Mouse (Mus musculus) G1E (cell line): Measurements from ENCODE around the gene Cmya5.

Experiments
- CTCF ChIP-seq: IDR thresholded peaks from 2 replicates; pipeline ENCODE4 v1.5.1; 2012; ENCODE audit warnings: low read depth, low read length, inconsistent platforms, mixed read lengths
- GATA1 ChIP-seq: IDR thresholded peaks from 2 replicates; pipeline ENCODE4 v1.6.1; 2012; ENCODE audit warnings: borderline replicate concordance, low read length, inconsistent platforms, mixed read lengths
- GATA2 ChIP-seq: IDR thresholded peaks from 2 replicates; pipeline ENCODE4 v1.6.1; 2012; ENCODE audit warnings: low read depth, low read length, inconsistent platforms, borderline replicate concordance
- POLR2AphosphoS5 ChIP-seq: IDR thresholded peaks from 2 replicates; pipeline ENCODE4 v1.6.1; 2012; ENCODE audit warnings: low read depth, low read length, inconsistent platforms; ENCODE audit not compliant: insufficient replicate concordance
- TAL1 ChIP-seq: conservative IDR thresholded peaks from 2 replicates; pipeline ENCODE4 v1.6.1; 2012; ENCODE audit warnings: low read depth, low read length, inconsistent platforms, mixed read lengths

DNA sequence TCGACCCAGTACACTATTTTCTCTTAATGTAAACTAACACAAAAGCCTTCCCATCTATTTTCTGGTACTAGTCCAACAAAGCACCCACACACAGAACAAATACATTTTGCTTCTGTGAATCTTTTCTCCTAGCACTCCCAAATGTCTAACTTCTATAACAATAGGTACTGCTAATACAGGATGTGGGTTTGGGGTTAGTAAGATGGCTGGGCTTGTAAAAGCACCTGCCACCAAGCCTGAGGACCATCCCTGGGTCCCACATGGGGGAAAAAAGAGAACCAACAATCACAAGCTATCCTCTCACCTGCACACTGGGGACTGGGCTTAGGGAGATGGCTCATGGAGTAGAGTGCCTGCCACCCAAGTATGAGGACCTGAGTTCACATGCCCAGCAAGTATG, 8.8 kb upstream of the Cmya5 start:
- TF ChIP-seq CTCF: no peak
- no peak for TF ChIP-seq TAL1
- no peak for TF ChIP-seq GATA1
- no peak for TF ChIP-seq GATA2
- no peak for TF ChIP-seq POLR2AphosphoS5
